In the genomic region with DNA sequence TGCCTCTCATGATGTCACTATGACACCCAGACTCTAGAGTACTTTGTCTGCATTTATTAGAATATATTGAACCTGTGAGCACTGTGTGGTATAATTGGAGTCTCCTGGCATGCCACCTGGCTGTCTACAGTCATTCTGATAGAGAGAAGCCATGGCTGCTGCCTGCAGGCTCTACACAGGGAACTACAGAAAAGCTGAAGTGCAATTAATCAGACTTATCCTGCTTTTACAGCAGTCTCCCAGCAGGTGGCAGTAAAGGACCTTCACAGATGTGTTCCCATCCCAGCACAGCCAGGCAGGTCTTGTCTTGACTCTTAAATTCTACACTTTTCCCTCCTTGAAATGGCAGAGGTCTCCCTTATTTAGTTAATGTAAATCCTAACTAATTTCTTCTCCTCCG, we compare ENCODE assay signal across 8 mouse cellular contexts.
DNase-seq lines count a peak whose midpoint lies in the region; ATAC-seq and TF ChIP-seq lines count a peak whose summit lies in the region.

No protein-coding gene starts in this region.

- 68% methylated on average over 1 of the region's 1 CpGs for WGBS in heart, embryonic 10.5 days
- WGBS in midbrain, embryonic 16.5 days, result 50% methylated on average over 1 of the region's 1 CpGs

- TF ChIP-seq CTCF in gastrocnemius, adult 2 months (IDR thresholded peaks at IDR 0.05), result peak; percentile 91

- H3K4me1 ChIP-seq in heart, embryonic 10.5 days, result peaks cover 34% of the 10 kb centered on the region; the same call in 1 of the 2 replicates
- no peaks in the 10 kb centered on the region for H3K4me1 ChIP-seq in midbrain, embryonic 16.5 days (ENCODE audit: control insufficient read depth, insufficient read depth, low read length)

- H3K4me2 ChIP-seq in midbrain, embryonic 16.5 days (ENCODE audit: low read length), result no peak overlapping the region

- no peak overlapping the region for H3K9ac ChIP-seq in midbrain, embryonic 16.5 days (ENCODE audit: low read depth, low read length)

- no peak overlapping the region for H3K4me3 ChIP-seq in heart, embryonic 10.5 days
- no peak overlapping the region for H3K4me3 ChIP-seq in gastrocnemius, adult 2 months
- no peak overlapping the region for H3K4me3 ChIP-seq in midbrain, embryonic 16.5 days (ENCODE audit: low read depth, low read length)

- intact Hi-C loops in gastrocnemius, adult 2 months (cut with DNase I), result loop anchor here (10.0 kb wide), 4 partner anchors 116 to 644 kb away; no protein-coding TSS in a partner anchor
- intact Hi-C loops in left cerebral cortex, postnatal 36 days (cut with DNase I), result loop anchor here (5.0 to 10.0 kb wide), 4 partner anchors 124 to 646 kb away; no protein-coding TSS in a partner anchor

- H3K27me3 ChIP-seq in heart, embryonic 10.5 days (ENCODE audit: insufficient read depth, poor library complexity, severe bottlenecking), result no peaks in the 10 kb centered on the region
- no peaks in the 10 kb centered on the region for H3K27me3 ChIP-seq in midbrain, embryonic 16.5 days (ENCODE audit: control insufficient read depth, insufficient read depth, low read depth, low read length)

- H3K36me3 ChIP-seq in heart, embryonic 10.5 days, result peaks cover 86% of the 10 kb centered on the region
- H3K36me3 ChIP-seq in midbrain, embryonic 16.5 days (ENCODE audit: control insufficient read depth, insufficient read depth, low read length), result peaks cover 6% of the 10 kb centered on the region; the same call in 1 of the 2 replicates

- peak; percentile 78 to 88 for DNase-seq in heart, adult 18-20 months
- DNase-seq in heart, embryonic 10.5 days (ENCODE audit: low spot score), result no peak
- DNase-seq in cerebellum, postnatal 14 days, result peak; percentile 81 to 87
- peak; percentile 77 for DNase-seq in gastrocnemius, adult 2 months
- peak; percentile 63 for DNase-seq in kidney, adult 11 months
- peak; percentile 54 to 73 for DNase-seq in left cerebral cortex, postnatal 36 days (ENCODE audit: low spot score in 2 of 2)
- DNase-seq in spleen, postnatal 14 days (ENCODE audit: low spot score in 2 of 2), result peak; percentile 22 to 59

- no peak overlapping the region for H3K27ac ChIP-seq in heart, embryonic 10.5 days
- no peak overlapping the region for H3K27ac ChIP-seq in gastrocnemius, adult 2 months
- no peak overlapping the region for H3K27ac ChIP-seq in midbrain, embryonic 16.5 days (ENCODE audit: low read length)

- H3K9me3 ChIP-seq in heart, embryonic 10.5 days, result no peaks in the 10 kb centered on the region
- H3K9me3 ChIP-seq in midbrain, embryonic 16.5 days (replicated peaks; ENCODE audit: control insufficient read depth, low read length, poor library complexity, severe bottlenecking), result no peaks in the 10 kb centered on the region

- ATAC-seq in midbrain, embryonic 16.5 days, result peak; percentile 70
